Mouse (Mus musculus): ENCODE measurements around the gene Acer1.

Gene Acer1

DNA sequence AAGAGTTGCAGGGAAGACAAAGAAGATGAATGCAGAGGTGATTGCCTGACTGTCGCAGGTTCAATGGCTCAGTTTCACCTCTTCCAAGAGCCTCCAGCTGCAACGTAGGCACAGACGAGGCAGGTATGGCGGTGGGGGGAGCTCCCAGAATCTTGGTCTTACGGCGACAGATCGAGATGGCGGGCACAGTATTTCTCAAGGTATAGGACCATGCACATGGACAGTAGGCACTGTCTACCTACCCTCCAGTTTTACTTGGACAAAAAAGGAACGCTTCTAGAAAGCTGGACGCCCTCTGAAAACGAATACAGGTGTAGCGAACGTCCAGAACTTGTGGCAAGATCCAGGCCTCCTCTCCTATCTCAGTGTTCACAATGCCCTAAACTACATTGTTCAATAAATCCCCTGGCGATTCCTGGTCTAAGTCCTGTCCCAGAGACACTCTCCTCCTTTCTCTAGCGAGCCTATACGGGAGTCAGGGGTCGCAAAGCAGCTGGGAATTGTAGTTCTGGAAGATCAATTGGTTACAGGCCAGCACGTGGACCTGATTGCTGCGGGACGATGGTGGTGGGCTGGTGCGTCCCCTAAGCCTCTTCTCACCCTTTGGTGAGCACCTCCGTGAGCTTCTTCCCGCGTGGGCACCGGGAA lies 7.7 kb upstream of the Acer1 start:
- DNase-seq (ENCODE audit: inconsistent age in 2 of 2, low spot score in 1 of 2), result peak in 1 of 2 experiments; percentile 41

DNA sequence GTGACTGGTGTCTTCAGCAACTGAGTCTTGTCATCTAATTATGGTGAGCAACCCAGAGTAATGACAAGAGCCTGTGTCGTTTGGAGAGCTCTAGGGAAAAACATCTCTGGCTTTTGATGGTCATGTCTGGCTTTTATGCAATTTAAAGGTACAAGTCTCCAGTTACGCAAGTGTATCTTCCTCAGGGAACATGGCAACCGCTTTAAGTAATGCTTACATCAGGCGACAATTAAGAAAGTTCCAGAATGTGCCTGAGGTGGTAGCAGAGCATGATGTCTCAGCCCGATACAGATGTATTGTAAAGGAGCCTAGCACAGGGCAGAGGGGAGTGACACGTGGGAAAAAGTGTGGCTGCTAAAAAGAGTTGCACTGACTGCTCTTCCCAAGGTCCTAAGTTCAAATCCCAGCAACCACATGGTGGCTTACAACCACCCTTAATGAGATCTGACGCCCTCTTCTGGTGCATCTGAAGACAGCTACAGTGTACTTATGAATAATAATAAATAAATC lies 7.0 kb upstream of the Acer1 start:
- DNase-seq (ENCODE audit: inconsistent age in 2 of 2, low spot score in 1 of 2), result peak; percentile 16 to 45

DNA sequence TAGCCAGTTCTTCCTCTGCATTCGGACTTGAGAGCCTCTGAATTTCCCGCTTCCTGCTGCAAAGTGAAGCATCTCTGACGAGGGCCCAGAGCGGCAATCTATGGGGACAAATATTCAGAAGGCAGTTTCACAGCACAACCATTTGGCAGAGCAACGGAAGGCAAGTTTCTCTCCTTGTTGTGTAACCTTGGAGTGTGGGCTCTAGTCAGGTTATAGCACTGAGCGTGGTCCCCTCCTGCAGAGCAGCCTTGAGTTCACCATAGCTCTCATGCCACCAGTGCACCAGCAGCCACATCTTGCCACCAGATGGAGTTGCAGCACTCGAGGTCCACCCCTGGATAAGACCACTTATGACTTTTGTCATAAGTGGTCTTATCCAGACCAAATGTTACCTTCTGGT lies 6.5 kb upstream of the Acer1 start:
- DNase-seq (ENCODE audit: inconsistent age in 2 of 2, low spot score in 1 of 2), result peak in 1 of 2 experiments; percentile 13

DNA sequence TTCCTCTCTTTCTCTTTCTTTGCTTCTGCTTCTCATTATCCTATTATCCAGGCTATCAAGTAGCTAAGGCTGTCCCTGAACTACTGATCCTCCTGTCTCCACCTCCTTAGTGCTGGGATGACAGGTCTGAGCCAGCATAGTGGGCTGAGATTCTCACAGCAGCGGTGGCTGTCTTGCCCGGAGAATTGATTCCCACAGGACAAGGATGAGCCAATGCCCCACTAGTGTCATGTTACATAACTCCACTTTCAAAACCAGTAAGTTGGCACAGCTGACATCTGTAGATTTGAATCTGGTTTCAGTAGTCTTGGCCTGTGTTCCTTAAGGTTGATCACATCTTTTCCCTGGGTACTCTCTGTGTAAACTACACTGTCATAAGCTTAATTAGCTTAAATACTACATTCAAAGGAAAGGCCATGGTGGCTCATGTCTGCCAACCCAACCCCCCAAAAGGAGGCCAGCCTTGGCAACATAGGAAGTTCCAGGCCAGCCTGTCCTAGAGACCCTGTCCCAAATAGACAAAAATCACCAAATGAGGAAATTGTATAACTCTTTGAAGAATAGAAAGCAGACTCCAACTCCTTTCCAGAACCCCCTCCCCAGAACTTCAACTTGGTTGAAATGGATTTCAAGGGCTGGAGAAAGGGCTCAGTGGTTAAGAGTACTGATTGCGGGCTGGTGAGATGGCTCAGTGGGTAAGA lies 4.3 kb upstream of the Acer1 start:
- peak; percentile 1 to 60 for DNase-seq (ENCODE audit: inconsistent age in 2 of 2, low spot score in 1 of 2)

DNA sequence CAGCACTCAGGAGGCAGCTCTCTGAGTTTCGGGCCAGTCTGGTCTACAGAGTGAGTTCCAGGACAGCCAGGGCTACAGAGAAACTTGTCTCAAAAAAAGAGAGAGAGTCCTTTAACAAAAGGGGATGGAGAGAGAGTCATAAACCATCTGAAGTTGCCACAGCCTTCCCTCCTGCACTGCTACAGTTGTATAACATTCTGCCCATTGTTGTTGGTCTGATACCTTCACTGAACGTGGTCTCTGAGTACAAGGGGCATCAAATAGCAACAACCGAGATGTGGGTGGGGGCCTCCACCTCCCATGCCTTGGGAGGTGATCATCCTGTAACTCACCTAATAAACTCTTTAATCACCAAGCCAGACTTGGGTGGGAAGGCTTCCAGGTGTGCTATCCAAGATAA lies 3.7 kb upstream of the Acer1 start:
- DNase-seq (ENCODE audit: inconsistent age in 2 of 2, low spot score in 1 of 2), result no peak

DNA sequence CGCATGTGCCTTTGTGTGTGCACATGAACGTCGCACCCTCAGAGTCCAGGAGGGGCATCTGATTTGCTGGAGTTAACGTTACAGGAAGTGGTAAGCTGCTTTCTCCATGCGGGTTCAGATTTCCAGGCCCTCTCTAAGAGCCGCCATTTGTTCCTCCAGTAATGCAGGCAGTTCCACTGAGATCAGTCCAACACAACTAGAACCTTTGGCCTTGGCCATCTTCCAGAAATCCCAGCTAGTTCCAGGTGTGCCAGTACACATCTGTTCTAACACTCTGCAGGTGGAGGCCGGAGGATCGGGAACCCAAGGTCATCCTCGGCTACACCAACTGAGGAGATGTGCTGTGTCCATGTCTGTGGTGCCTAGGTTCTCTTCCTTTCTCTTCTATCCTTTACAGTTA lies 3.0 kb upstream of the Acer1 start:
- no peak for DNase-seq (ENCODE audit: inconsistent age in 2 of 2, low spot score in 1 of 2)

DNA sequence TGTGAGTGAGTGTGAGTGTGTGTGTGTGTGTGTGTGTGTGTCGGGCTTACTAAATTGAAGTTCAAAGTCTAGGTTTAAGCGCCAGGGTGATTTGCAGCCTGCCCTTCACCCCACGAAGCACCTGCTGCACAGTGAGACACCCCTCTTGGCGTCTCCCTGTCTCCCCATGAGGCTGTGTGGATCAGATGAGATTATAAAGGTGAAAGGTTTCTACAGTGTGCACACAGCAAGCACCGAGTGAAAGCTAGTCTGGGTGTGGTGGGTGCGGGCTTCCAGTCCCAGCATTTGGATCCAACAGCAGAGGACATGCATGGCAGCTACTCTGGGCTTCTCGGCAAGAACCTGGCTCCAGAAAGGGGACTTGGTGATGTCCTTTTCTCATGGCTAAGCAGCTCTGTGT lies 877 bp downstream of the Acer1 start:
- no peak for DNase-seq (ENCODE audit: inconsistent age in 2 of 2, low spot score in 1 of 2)

DNA sequence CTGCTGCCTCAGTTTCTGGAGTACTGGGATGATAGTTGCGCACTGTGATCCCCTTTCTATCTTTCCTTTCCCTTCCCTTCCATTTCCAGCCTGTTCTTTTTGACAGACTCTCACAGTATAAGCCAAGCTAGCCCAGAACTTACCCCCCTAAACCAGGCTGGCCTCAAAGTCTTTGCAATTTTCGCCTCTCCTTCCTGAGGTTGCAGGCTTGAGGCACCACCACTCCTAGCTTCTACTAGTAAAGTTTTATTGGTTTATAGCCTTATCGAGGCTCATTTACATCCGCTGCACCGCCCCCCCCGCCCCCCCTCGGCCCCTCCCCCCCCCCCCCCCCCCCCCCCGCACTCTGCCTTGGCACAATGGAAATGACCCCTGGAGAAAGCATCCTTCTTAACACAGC lies 2.4 kb downstream of the Acer1 start:
- DNase-seq (ENCODE audit: inconsistent age in 2 of 2, low spot score in 1 of 2), result no peak

DNA sequence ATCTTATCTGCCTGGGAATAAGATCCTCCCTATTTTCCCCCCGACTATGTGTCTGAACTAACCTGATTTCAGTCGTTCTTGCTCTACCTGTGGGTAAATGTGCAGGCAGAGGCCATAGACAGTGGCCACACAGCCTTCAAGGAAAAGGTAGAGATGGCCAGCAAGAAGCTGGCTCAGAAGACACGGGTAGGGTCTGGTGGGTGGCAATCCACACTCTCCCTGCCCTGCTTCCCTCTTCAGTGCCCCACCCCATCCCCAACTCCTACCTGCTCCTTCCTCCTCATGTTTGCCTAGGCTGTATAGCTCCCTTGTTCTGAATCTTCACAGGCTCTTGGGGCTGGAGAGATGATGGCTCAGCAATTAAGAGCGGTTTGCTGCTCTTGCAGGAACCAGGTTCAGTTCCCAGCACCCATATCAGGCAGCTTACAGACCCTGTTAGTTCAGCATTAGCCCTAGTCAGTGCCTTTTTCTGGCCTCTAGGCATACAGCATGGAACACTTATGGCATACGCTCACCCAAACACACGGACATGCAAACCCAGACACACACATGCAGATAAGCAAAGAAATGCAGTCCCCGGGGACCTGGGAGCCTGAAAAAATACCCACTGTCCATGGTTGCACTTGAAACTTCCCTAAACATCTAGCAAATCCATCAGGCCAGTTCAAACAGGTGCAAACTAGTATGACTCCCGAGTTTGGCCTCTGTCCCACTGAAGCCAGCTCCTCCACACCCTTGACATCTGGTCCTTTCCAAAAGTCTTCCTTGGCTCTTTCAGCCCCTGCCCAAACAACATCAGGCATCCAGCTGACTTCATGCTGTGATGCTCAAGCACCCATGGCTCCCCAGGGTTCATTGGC lies 5.2 kb downstream of the Acer1 start:
- no peak for DNase-seq (ENCODE audit: inconsistent age in 2 of 2, low spot score in 1 of 2)

DNA sequence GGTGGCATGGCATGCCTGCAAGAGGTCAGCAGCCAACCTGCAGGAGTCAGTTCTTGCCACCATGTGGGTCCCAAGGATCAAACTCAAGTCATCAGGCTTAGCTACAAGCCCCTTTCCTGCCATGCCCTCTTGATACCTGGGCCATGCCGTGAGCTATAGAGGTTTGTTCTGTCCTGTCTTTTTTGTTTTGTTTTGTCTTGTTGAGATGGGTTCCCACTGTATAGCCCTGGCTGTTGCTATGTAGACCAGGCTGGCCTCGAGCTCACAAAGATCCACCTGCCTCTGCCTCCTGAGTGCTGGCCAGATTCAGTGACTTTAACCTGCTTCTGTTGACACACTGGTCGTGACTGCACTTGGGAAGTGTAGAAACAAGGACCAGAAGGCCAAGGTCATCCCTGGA lies 6.5 kb downstream of the Acer1 start:
- no peak for DNase-seq (ENCODE audit: inconsistent age in 2 of 2, low spot score in 1 of 2)

DNA sequence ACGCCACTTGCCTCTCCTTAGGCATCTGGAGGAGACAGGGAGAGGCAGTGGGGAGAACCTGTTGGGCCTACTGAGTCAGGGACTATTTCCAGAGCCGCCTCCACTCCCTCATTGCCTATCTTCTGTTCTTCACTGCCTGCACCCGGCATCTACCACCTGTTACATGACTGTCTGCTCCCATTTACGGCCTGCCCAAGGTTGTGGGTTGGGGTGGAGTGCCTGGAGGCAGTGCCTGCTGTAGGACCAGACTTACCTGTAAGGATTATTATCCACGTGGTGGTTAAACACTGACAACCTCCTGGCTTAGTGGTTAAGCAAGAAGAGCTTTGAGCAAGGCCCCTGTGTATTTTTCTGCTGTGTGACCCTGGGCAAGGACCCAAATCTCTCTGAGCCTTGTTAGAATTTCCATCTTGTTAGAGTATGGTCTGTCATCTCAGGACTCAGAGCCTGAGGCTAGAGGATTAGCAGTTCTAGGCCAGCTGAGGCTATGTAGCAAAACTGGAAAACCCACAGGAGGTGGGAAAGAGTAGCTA lies 7.2 kb downstream of the Acer1 start:
- DNase-seq (ENCODE audit: inconsistent age in 2 of 2, low spot score in 1 of 2), result peak in 1 of 2 experiments; percentile 75

DNA sequence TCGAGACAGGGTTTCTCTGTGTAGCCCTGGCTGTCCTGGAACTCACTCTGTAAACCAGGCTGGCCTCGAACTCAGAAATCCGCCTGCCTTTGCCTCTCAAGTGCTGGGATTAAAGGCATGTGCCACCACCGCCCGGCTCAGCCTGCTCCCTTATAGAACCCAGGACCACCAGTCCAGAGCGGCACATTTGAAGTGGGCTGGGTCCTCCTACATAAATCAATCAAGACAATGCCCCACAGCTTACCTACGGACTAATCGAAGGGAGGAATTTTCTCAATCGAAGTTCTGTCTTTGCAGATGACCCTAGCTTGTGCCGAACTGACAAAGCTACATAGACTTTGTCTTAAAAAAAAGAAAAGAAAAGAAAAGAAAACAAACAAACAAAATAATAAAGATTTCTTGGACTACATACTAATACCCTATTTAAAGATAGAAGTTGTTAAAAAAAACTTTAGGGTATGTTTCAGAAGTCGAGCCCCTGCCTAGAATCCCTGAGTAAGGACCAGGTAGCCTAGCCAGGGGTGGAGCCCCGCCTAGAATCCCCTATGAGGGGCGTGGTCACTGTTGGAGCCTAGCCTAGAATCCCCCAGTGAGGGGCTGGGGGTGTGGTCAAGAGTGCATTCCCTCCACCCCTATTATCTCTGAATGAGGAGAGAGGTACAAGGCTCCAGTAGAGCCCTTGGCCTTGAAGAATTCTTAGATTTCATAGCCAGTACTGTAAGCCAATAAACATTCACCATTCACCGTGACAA lies 7.8 kb downstream of the Acer1 start:
- DNase-seq (ENCODE audit: inconsistent age in 2 of 2, low spot score in 1 of 2), result no peak

DNA sequence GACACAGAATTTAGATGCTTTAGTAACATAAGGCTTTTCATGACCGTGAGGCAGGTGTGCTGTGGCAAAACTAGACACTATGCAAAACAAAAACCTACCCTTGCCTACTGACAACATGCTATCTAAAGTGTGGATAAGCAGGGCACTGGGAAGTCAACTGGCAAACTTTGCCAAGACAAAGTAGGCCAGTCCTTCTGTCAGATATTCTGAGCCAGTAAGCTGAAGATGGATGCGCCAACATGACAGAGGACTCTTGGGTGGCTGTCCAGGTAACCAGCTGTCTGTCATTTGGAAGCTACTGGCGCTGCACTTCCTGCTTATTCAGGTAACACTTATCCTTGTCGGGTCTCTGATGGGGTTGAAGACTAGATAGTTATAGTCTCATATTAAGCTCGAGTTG lies 11.8 kb downstream of the Acer1 start:
- DNase-seq (ENCODE audit: inconsistent age in 2 of 2, low spot score in 1 of 2), result no peak

DNA sequence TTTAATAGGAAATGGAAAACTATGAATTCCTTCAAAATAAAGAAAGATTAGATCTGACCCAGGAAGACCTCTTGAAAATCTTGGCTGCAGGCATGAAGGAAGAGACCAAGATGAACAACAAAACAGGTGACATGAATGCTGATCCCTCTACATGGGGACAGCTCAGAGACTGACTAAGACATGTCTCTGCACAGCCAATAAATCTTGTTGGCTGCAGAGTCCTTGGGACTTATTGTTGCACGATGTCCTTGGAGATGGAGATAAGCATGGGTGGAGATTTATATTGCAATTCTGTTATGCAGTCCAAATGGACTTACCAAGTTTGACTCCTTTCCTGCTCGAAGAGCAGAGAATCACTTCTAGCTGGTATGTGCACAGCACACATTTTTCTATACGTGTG lies 12.6 kb downstream of the Acer1 start:
- peak; percentile 58 to 77 for DNase-seq (ENCODE audit: inconsistent age in 2 of 2, low spot score in 1 of 2)

DNA sequence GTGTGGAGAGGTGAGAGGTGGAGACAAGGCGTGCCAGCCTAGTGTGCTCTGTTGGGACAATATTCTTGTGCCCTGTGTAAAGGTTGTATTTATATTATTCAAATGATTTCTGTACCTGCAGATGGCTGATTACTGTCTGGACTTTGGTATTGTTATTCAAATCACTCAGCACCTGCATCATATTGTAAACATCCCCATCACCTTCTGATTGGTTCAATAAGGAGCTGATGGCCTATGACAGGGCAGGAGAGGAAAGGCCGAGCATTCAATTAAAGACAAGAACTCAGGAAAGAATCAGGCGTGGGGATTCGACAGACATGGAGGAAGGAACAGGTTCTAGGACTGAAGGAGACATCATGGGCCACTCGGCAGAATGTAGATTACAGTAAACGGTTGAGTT lies 18.3 kb downstream of the Acer1 start:
- DNase-seq (ENCODE audit: inconsistent age in 2 of 2, low spot score in 1 of 2), result no peak

DNA sequence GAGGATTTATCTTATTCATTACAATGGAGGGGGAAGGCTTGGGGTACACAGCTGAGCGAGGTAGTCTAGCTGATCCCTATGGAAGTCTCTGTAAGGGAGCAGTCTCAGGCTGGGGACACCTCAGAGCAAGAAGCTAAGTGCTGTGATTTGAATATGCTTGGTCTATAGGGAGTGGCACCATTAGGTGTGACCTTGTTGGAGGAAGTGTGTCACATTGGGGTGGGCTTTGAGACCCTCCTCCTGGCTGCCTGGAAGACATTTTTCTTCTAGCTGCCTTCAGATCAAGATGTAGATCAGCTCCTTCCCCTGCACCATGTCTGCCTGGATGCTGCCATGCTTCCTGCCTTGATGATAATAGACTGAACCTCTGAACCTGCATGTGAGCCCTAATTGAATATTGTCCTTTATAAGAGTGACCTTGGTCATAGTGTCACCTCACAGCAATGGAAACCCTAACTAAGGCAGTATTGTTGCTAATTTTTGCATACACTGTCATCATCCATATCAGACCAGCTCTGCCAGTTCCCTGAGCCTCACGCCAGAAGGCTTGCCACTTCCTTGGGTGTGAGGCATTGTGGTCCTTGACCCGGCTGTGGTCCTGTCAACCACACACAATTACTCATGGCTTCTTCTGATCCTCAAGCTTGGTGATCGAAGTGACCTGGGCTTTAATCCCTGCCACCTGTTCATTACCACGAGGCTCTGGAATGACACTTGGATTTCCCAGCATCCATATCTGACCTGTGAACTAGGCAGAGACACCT lies 19.1 kb downstream of the Acer1 start:
- peak in 1 of 2 experiments; percentile 70 for DNase-seq (ENCODE audit: inconsistent age in 2 of 2, low spot score in 1 of 2)

DNA sequence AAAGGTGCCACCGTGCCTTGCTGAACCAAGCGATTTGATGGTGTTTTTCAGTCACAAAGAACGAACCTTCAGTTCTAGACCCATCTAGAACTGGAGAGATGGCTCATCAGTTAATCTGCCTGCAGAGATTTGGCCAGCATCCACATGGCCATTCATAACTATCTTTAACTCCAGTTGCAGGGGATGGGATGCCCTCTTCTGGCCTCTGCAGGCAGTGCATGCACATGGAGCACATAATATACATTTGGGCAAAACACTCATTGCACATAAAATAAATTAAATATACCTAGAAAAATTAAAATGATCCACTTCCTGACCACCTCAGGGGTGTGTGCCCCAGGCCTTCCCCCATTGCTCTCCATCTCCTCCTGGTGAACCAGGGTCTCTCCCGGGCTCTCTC lies 20.0 kb downstream of the Acer1 start:
- no peak for DNase-seq (ENCODE audit: inconsistent age in 2 of 2, low spot score in 1 of 2)

DNA sequence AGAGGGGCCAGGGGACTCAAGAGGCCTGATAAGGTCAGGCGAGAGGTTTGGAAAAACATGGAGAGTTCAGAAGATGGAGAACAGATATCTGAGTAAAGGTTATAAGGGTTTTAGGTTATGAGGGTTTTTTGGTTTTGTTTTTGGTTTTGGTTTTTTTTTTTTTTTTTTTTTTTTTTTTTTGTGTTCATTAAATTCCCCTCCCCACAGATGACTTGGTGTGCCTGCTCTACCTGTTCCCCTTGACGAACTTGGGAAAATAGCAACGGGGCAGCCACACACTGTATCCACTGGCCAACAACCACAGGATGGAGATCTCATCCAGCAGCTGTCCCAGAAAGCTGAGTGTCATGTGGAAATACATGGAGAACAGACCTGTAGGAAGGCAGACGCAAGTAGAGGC lies 23.3 kb downstream of the Acer1 start:
- no peak for DNase-seq (ENCODE audit: inconsistent age in 2 of 2, low spot score in 1 of 2)

DNA sequence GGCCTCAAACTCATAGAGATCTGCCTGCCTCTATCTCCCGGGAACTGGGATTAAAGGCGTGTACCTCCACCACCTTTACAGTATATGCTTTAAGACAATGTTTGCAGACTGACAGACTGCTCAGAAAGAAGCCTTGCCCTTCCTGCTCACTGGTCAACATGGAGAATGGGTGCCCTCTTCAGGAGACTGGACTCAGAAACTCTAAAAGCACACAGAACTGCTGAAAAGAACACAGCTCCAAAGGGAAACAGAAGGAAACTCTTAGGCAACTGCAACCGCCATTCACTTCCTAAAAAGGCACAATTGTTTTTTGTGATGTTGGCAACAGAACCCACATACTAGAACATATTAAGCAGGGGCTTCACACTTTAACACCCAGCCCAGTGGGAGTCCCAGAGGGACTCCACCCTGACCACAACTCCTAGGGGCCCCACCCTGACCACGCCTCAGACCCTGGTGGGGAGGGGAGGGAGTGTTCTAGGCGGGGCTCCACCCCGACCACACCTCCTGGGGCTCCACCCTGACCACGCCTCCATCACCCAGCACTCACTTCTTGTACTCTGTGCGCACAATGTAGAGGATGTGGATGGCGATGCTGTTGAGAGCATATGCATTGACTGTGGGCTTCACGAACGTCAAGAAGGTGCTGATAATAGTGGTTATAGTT lies 24.0 kb downstream of the Acer1 start:
- peak in 1 of 2 experiments; percentile 48 for DNase-seq (ENCODE audit: inconsistent age in 2 of 2, low spot score in 1 of 2)

DNA sequence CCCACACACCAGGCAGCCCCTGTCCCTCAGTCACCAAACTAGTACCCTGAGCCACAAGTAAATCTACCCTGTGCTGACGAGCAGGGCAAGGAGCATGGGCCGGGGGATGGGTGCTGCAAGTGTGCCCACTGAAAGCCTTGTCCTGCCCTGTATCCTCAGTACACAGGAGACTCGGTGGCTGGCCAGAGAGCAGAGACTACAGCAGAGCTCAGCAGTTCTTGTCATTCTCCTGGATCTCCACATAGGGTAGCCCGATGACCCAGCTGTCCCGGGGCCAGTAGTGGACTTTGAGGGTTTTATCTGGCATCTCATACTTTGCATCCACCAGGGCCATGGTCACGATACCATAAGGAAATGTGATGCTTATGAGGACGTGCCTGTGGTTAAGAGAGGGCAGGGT lies 27.1 kb downstream of the Acer1 start:
- DNase-seq (ENCODE audit: inconsistent age in 2 of 2, low spot score in 1 of 2), result no peak
